Mouse (Mus musculus): ENCODE results near the gene Sall4. TPM values are rescaled to one million over a fixed set of nuclear protein-coding genes. Genes with fewer than 3 reads are reported as not detected.

Gene Sall4
- 0.16 and 0.65 TPM in 2 replicates for polyA plus RNA-seq (2014; fragmentation: Nextera tagmentation; extraction: Ambion mirVana)

GRCm38 (mm10) chr2:168767582-168767981, at the start of gene Sall4:
TSS of gene Sall4 (minus strand) at chr2:168767943.
- Histone ChIP-seq H3K27ac (ENCODE audit: low read depth, low read length) (no peak within 1 kb of the TSS), H3K9ac (ENCODE audit: low read depth, low read length) (no peak within 1 kb of the TSS)
- 9% methylated on average over 10 of the region's 10 CpGs for WGBS

GRCm38 (mm10) chr2:168813243-168813642, 45.5 kb upstream of the Sall4 start:
- Histone ChIP-seq H3K9ac (ENCODE audit: low read depth, low read length) (no peak overlapping the region), H3K4me1 (ENCODE audit: control insufficient read depth, insufficient read depth, low read length) (peaks cover 3% of the 10 kb centered on the region; the same call in 1 of the 2 replicates), H3K4me3 (ENCODE audit: low read length) (no peak overlapping the region), H3K27ac (ENCODE audit: low read depth, low read length) (no peak overlapping the region), H3K9me3 (ENCODE audit: control insufficient read depth, low read length) (no peaks in the 10 kb centered on the region), H3K36me3 (ENCODE audit: control insufficient read depth, insufficient read depth, low read length) (no peaks in the 10 kb centered on the region), H3K27me3 (ENCODE audit: control insufficient read depth, insufficient read depth, low read length) (peaks cover 11% of the 10 kb centered on the region), H3K4me2 (replicated peaks; ENCODE audit: low read depth, low read length) (no peak overlapping the region)
- WGBS, result 51% methylated on average over 6 of the region's 6 CpGs
- ATAC-seq (ENCODE audit: low FRiP score, low TSS enrichment), result no peak

More at GRCm38 (mm10) chr2:168767582-168767981, at the start of gene Sall4:
- Histone ChIP-seq H3K4me2 (replicated peaks; ENCODE audit: low read depth, low read length) (peak within 1 kb of the TSS; percentile 86), H3K9me3 (ENCODE audit: control insufficient read depth, low read length) (no peaks in the 10 kb centered on the region), H3K4me3 (ENCODE audit: low read length) (peak within 1 kb of the TSS; percentile 48), H3K4me1 (ENCODE audit: control insufficient read depth, insufficient read depth, low read length) (peaks cover 15% of the 10 kb centered on the region), H3K36me3 (ENCODE audit: control insufficient read depth, insufficient read depth, low read length) (no peaks in the 10 kb centered on the region), H3K27me3 (ENCODE audit: control insufficient read depth, insufficient read depth, low read length) (peaks cover 75% of the 10 kb centered on the region)
- ATAC-seq (ENCODE audit: low FRiP score, low TSS enrichment), result no peak

- H3K27ac ChIP-seq (ENCODE audit: low read depth, low read length), result no peak overlapping the region
- H3K9ac ChIP-seq (ENCODE audit: low read depth, low read length), result no peak overlapping the region
- peaks cover 3% of the 10 kb centered on the region; the same call in 1 of the 2 replicates for H3K4me1 ChIP-seq (ENCODE audit: control insufficient read depth, insufficient read depth, low read length)
- H3K9me3 ChIP-seq (ENCODE audit: control insufficient read depth, low read length), result no peaks in the 10 kb centered on the region
- ATAC-seq (ENCODE audit: low FRiP score, low TSS enrichment), result no peak
- H3K27me3 ChIP-seq (ENCODE audit: control insufficient read depth, insufficient read depth, low read length), result peaks cover 18% of the 10 kb centered on the region
- H3K4me2 ChIP-seq (replicated peaks; ENCODE audit: low read depth, low read length), result peak overlapping the region; percentile 25
- H3K36me3 ChIP-seq (ENCODE audit: control insufficient read depth, insufficient read depth, low read length), result no peaks in the 10 kb centered on the region
- 3% methylated on average over 14 of the region's 14 CpGs for WGBS
- no peak overlapping the region for H3K4me3 ChIP-seq (ENCODE audit: low read length)
Observed at GRCm38 (mm10) chr2:168809895-168810294, 42.2 kb upstream of the Sall4 start.

- H3K9me3 ChIP-seq (ENCODE audit: control insufficient read depth, low read length), result no peaks in the 10 kb centered on the region
- H3K4me2 ChIP-seq (replicated peaks; ENCODE audit: low read depth, low read length), result no peak overlapping the region
- no peak overlapping the region for H3K4me3 ChIP-seq (ENCODE audit: low read length)
- H3K4me1 ChIP-seq (ENCODE audit: control insufficient read depth, insufficient read depth, low read length), result peaks cover 3% of the 10 kb centered on the region; the same call in 1 of the 2 replicates
- WGBS, result 33% methylated on average over 4 of the region's 4 CpGs
- no peak; the same call in 1 of the 2 replicates for ATAC-seq (ENCODE audit: low FRiP score, low TSS enrichment)
- H3K36me3 ChIP-seq (ENCODE audit: control insufficient read depth, insufficient read depth, low read length), result no peaks in the 10 kb centered on the region
- H3K27me3 ChIP-seq (ENCODE audit: control insufficient read depth, insufficient read depth, low read length), result peaks cover 18% of the 10 kb centered on the region
- H3K9ac ChIP-seq (ENCODE audit: low read depth, low read length), result no peak overlapping the region
- no peak overlapping the region for H3K27ac ChIP-seq (ENCODE audit: low read depth, low read length)
Observed at GRCm38 (mm10) chr2:168807681-168808080, 39.9 kb upstream of the Sall4 start.

GRCm38 (mm10) chr2:168803849-168804248, 36.1 kb upstream of the Sall4 start:
- Histone ChIP-seq H3K36me3 (ENCODE audit: control insufficient read depth, insufficient read depth, low read length) (no peaks in the 10 kb centered on the region), H3K4me1 (ENCODE audit: control insufficient read depth, insufficient read depth, low read length) (no peaks in the 10 kb centered on the region), H3K4me3 (ENCODE audit: low read length) (no peak overlapping the region), H3K27ac (ENCODE audit: low read depth, low read length) (no peak overlapping the region), H3K9ac (ENCODE audit: low read depth, low read length) (no peak overlapping the region), H3K9me3 (ENCODE audit: control insufficient read depth, low read length) (no peaks in the 10 kb centered on the region), H3K27me3 (ENCODE audit: control insufficient read depth, insufficient read depth, low read length) (peaks cover 7% of the 10 kb centered on the region), H3K4me2 (replicated peaks; ENCODE audit: low read depth, low read length) (no peak overlapping the region)
- WGBS, result 22% methylated on average over 4 of the region's 4 CpGs
- ATAC-seq (ENCODE audit: low FRiP score, low TSS enrichment), result peak; percentile 92

GRCm38 (mm10) chr2:168799326-168799725, 31.6 kb upstream of the Sall4 start:
- Histone ChIP-seq H3K4me1 (ENCODE audit: control insufficient read depth, insufficient read depth, low read length) (no peaks in the 10 kb centered on the region), H3K4me2 (replicated peaks; ENCODE audit: low read depth, low read length) (no peak overlapping the region), H3K27me3 (ENCODE audit: control insufficient read depth, insufficient read depth, low read length) (no peaks in the 10 kb centered on the region; the same call in 1 of the 2 replicates), H3K9ac (ENCODE audit: low read depth, low read length) (no peak overlapping the region), H3K4me3 (ENCODE audit: low read length) (no peak overlapping the region), H3K9me3 (ENCODE audit: control insufficient read depth, low read length) (no peaks in the 10 kb centered on the region), H3K36me3 (ENCODE audit: control insufficient read depth, insufficient read depth, low read length) (no peaks in the 10 kb centered on the region), H3K27ac (ENCODE audit: low read depth, low read length) (no peak overlapping the region)
- WGBS, result 85% methylated on average over 12 of the region's 12 CpGs
- ATAC-seq (ENCODE audit: low FRiP score, low TSS enrichment), result no peak

- Histone ChIP-seq H3K36me3 (ENCODE audit: control insufficient read depth, insufficient read depth, low read length) (no peaks in the 10 kb centered on the region), H3K4me1 (ENCODE audit: control insufficient read depth, insufficient read depth, low read length) (no peaks in the 10 kb centered on the region), H3K9ac (ENCODE audit: low read depth, low read length) (no peak overlapping the region), H3K27ac (ENCODE audit: low read depth, low read length) (no peak overlapping the region), H3K4me2 (replicated peaks; ENCODE audit: low read depth, low read length) (no peak overlapping the region), H3K4me3 (ENCODE audit: low read length) (no peak overlapping the region), H3K9me3 (ENCODE audit: control insufficient read depth, low read length) (no peaks in the 10 kb centered on the region), H3K27me3 (ENCODE audit: control insufficient read depth, insufficient read depth, low read length) (no peaks in the 10 kb centered on the region; the same call in 1 of the 2 replicates)
- WGBS, result 91% methylated on average over 7 of the region's 7 CpGs
- no peak for ATAC-seq (ENCODE audit: low FRiP score, low TSS enrichment)
Observed at GRCm38 (mm10) chr2:168798921-168799320, 31.2 kb upstream of the Sall4 start.

GRCm38 (mm10) chr2:168791115-168791802, 23.5 kb upstream of the Sall4 start:
- H3K9ac ChIP-seq (ENCODE audit: low read depth, low read length), result no peak overlapping the region
- H3K9me3 ChIP-seq (ENCODE audit: control insufficient read depth, low read length), result no peaks in the 10 kb centered on the region
- no peak; the same call in 1 of the 2 replicates for ATAC-seq (ENCODE audit: low FRiP score, low TSS enrichment)
- no peaks in the 10 kb centered on the region for H3K4me1 ChIP-seq (ENCODE audit: control insufficient read depth, insufficient read depth, low read length)
- no peak overlapping the region for H3K27ac ChIP-seq (ENCODE audit: low read depth, low read length)
- WGBS, result 69% methylated on average over 4 of the region's 4 CpGs
- H3K27me3 ChIP-seq (ENCODE audit: control insufficient read depth, insufficient read depth, low read length), result no peaks in the 10 kb centered on the region
- H3K36me3 ChIP-seq (ENCODE audit: control insufficient read depth, insufficient read depth, low read length), result no peaks in the 10 kb centered on the region
- no peak overlapping the region for H3K4me3 ChIP-seq (ENCODE audit: low read length)
- no peak overlapping the region for H3K4me2 ChIP-seq (replicated peaks; ENCODE audit: low read depth, low read length)

GRCm38 (mm10) chr2:168786174-168786573, 18.4 kb upstream of the Sall4 start:
- Histone ChIP-seq H3K9me3 (ENCODE audit: control insufficient read depth, low read length) (no peaks in the 10 kb centered on the region), H3K27ac (ENCODE audit: low read depth, low read length) (no peak overlapping the region), H3K4me2 (replicated peaks; ENCODE audit: low read depth, low read length) (no peak overlapping the region), H3K4me3 (ENCODE audit: low read length) (no peak overlapping the region), H3K9ac (ENCODE audit: low read depth, low read length) (no peak overlapping the region), H3K27me3 (ENCODE audit: control insufficient read depth, insufficient read depth, low read length) (no peaks in the 10 kb centered on the region), H3K36me3 (ENCODE audit: control insufficient read depth, insufficient read depth, low read length) (no peaks in the 10 kb centered on the region), H3K4me1 (ENCODE audit: control insufficient read depth, insufficient read depth, low read length) (no peaks in the 10 kb centered on the region)
- WGBS, result 95% methylated on average over 9 of the region's 9 CpGs
- no peak for ATAC-seq (ENCODE audit: low FRiP score, low TSS enrichment)
